Comparison of ENCODE assay signal across 8 mouse cellular contexts in the genomic region with DNA sequence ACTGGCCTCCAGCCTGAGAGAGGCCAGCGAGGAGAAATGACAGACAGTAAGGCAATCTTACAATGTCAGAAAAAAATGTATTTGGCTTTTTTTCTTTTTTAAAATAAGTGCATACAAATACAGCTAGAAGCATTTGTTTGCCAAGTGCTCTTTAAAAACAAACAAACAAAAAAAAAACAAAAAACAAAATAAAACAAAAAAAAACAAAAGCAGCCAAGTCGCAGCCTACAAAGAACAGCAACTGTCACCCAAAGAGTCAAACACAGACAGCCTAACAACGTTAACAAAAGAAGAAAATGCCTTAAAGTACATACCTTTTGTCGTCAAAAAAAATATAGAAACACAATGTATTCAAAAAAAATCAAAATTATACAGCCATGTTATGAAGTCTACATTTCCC. TPM values are rescaled to one million over a fixed set of nuclear protein-coding genes. Genes with fewer than 3 reads are reported as not detected.
DNase-seq lines count a peak whose midpoint lies in the region; ATAC-seq and TF ChIP-seq lines count a peak whose summit lies in the region.

No protein-coding gene starts in this region.

- H3K36me3 ChIP-seq in heart, embryonic 13.5 days = peaks cover 53% of the 10 kb centered on the region
- H3K36me3 ChIP-seq in E14TG2a.4 (ENCODE audit: insufficient read depth, low read length) = peaks cover 56% of the 10 kb centered on the region
- no peaks in the 10 kb centered on the region for H3K36me3 ChIP-seq in forebrain, embryonic 16.5 days (ENCODE audit: control insufficient read depth, insufficient read depth)
- H3K36me3 ChIP-seq in liver, postnatal 0 days (replicated peaks; ENCODE audit: insufficient read depth, low read length) = peaks cover 32% of the 10 kb centered on the region

- no peak for TF ChIP-seq CTCF in E14TG2a.4 (conservative IDR thresholded peaks at IDR 0.05; ENCODE audit: low read length)
- TF ChIP-seq CTCF in liver, postnatal 0 days (IDR thresholded peaks at IDR 0.05; ENCODE audit: low read depth) = no peak

- H3K9me3 ChIP-seq in heart, embryonic 13.5 days = no peaks in the 10 kb centered on the region
- no peaks in the 10 kb centered on the region for H3K9me3 ChIP-seq in E14TG2a.4 (ENCODE audit: low read length)
- no peaks in the 10 kb centered on the region for H3K9me3 ChIP-seq in forebrain, embryonic 16.5 days (ENCODE audit: control insufficient read depth, low read length)
- no peaks in the 10 kb centered on the region for H3K9me3 ChIP-seq in liver, postnatal 0 days (ENCODE audit: low read length)

- peaks cover 42% of the 10 kb centered on the region for H3K4me1 ChIP-seq in heart, embryonic 13.5 days
- peaks cover 67% of the 10 kb centered on the region for H3K4me1 ChIP-seq in E14TG2a.4 (replicated peaks; ENCODE audit: low read depth, low read length)
- peaks cover 50% of the 10 kb centered on the region for H3K4me1 ChIP-seq in forebrain, embryonic 16.5 days (replicated peaks; ENCODE audit: control insufficient read depth, insufficient read depth, low read length)
- H3K4me1 ChIP-seq in liver, postnatal 0 days (ENCODE audit: insufficient read depth) = peaks cover 31% of the 10 kb centered on the region

- H3K4me3 ChIP-seq in heart, embryonic 13.5 days = peak overlapping the region; percentile 79
- H3K4me3 ChIP-seq in E14TG2a.4 (replicated peaks; ENCODE audit: low read length) = peak overlapping the region; percentile 93
- H3K4me3 ChIP-seq in forebrain, embryonic 16.5 days (replicated peaks; ENCODE audit: low read length) = peak overlapping the region; percentile 81
- H3K4me3 ChIP-seq in liver, postnatal 0 days (ENCODE audit: low read depth, low read length) = peak overlapping the region; percentile 99

- H3K9ac ChIP-seq in heart, embryonic 13.5 days = peak overlapping the region; percentile 100
- H3K9ac ChIP-seq in forebrain, embryonic 16.5 days (replicated peaks; ENCODE audit: low read depth, low read length) = peak overlapping the region; percentile 57
- H3K9ac ChIP-seq in liver, postnatal 0 days (replicated peaks) = peak overlapping the region; percentile 75

- peak overlapping the region; percentile 99 for H3K4me2 ChIP-seq in heart, embryonic 13.5 days
- H3K4me2 ChIP-seq in forebrain, embryonic 16.5 days (ENCODE audit: low read length) = peak overlapping the region; percentile 94
- peak overlapping the region; percentile 78 for H3K4me2 ChIP-seq in liver, postnatal 0 days (ENCODE audit: low read depth, low read length)

- H3K27ac ChIP-seq in heart, embryonic 13.5 days (replicated peaks) = peak overlapping the region; percentile 100
- H3K27ac ChIP-seq in forebrain, embryonic 16.5 days (ENCODE audit: low read length) = peak overlapping the region; percentile 31; the same call in 1 of the 2 replicates
- peak overlapping the region; percentile 98 for H3K27ac ChIP-seq in liver, postnatal 0 days (ENCODE audit: low read depth)

- WGBS in heart, embryonic 13.5 days = 21% methylated on average over 4 of the region's 4 CpGs
- WGBS in forebrain, embryonic 16.5 days = 22% methylated on average over 4 of the region's 4 CpGs
- 8% methylated on average over 4 of the region's 4 CpGs for WGBS in liver, postnatal 0 days (ENCODE audit: insufficient replicate concordance)

- no peak for ATAC-seq in heart, embryonic 13.5 days (ENCODE audit: extremely low read depth, insufficient number of reproducible peaks, low FRiP score, low TSS enrichment)
- no peak for ATAC-seq in forebrain, embryonic 16.5 days
- ATAC-seq in liver, postnatal 0 days = no peak

- intact Hi-C loops in heart, postnatal 25 days (cut with DNase I) = loop anchor here (5.0 kb wide), 1 partner anchor 197 kb away; no protein-coding TSS in a partner anchor

- H3K27me3 ChIP-seq in heart, embryonic 13.5 days (replicated peaks) = no peaks in the 10 kb centered on the region
- H3K27me3 ChIP-seq in E14TG2a.4 (ENCODE audit: insufficient read depth, low read length) = peaks cover 5% of the 10 kb centered on the region; the same call in 1 of the 2 replicates
- no peaks in the 10 kb centered on the region for H3K27me3 ChIP-seq in forebrain, embryonic 16.5 days (replicated peaks; ENCODE audit: control insufficient read depth, insufficient read depth, low read length)
- no peaks in the 10 kb centered on the region for H3K27me3 ChIP-seq in liver, postnatal 0 days (ENCODE audit: insufficient read depth, low read length)

- no peak for DNase-seq in heart, postnatal 25 days (ENCODE audit: low spot score)
- no peak for DNase-seq in liver, postnatal 0 days
- no peak for DNase-seq in right cerebral cortex, adult 2 months (ENCODE audit: low spot score in 2 of 2)
- DNase-seq in embryo, embryonic 10.5 days (ENCODE audit: low spot score) = no peak
- DNase-seq in gastrocnemius, adult 8-10 months (ENCODE audit: low spot score in 2 of 2) = no peak

- TF ChIP-seq EP300 in liver, postnatal 0 days (IDR thresholded peaks at IDR 0.05; ENCODE audit: low read depth) = no peak

RNA-seq across cellular contexts. Expression of a gene that starts 3.2 kb away (rescaled TPM):
- polyA plus RNA-seq in heart, embryonic 13.5 days (2015; fragmentation: Nextera tagmentation; extraction: Ambion mirVana) = 6.5 and 7.5 TPM in 2 replicates
- 10 to 100 TPM; 63.9 to 71.4 TPM for total RNA-seq in heart, postnatal 25 days (2021)
- polyA plus RNA-seq in forebrain, embryonic 16.5 days (2015; fragmentation: Nextera tagmentation; extraction: Ambion mirVana) = 10.1 and 10.7 TPM in 2 replicates
- polyA plus RNA-seq in liver, postnatal 0 days (2015; fragmentation: Nextera tagmentation; extraction: Ambion mirVana) = 5.0 and 6.2 TPM in 2 replicates
- 10 to 100 TPM; 22.2 to 31.2 (median 23.5) TPM for total RNA-seq in gastrocnemius, adult 8-10 months (2022)

Comparison
In these comparisons a context has a peak if more than half of its experiments do, and no peak if none do; other contexts are left out.
1. H3K27ac ChIP-seq: peak in every context shown above with its lines; median percentile 100 in heart, embryonic 13.5 days; 98 in liver, postnatal 0 days; 31 in forebrain, embryonic 16.5 days.